Mouse (Mus musculus) ES-Bruce4 (cell line): ENCODE measurements at regions not wholly inside any gene's neighbourhood (a gene's known extent, or its start where the extent isn't known, plus 50 kb on each side); places are given as distances from the start of the nearest gene placed in this dataset.

Experiments
- CTCF ChIP-seq: IDR thresholded peaks from one replicate; pipeline ENCODE4 v1.8.1; 2011; ENCODE audit warnings: low read depth, low read length
- POLR2A ChIP-seq: IDR thresholded peaks from one replicate; pipeline ENCODE4 v1.8.1; 2011; ENCODE audit warnings: low read length; ENCODE audit not compliant: insufficient read depth

GRCm38 (mm10) chr16:50533881-50534280, 57.1 kb downstream of the Ccdc54 start:
- TF ChIP-seq CTCF (no peak), POLR2A (no peak)
